Mouse (Mus musculus) forebrain, embryonic 12.5 days (tissue): ENCODE measurements around the gene Pin4. TPM values are rescaled to one million over a fixed set of nuclear protein-coding genes. Genes with fewer than 3 reads are reported as not detected.
"Not testable (repeated sequence)": the region's sequence is repeated elsewhere in the genome, so short reads cannot be mapped to it uniquely, and the experiment has no call there.

Experiments used
- ATAC-seq: fragments of 200-750 bp; cut with Nextera tagmentation; 2 replicates; pipeline ENCODE4 v1.8.0; 2017; ENCODE audit warnings: moderate TSS enrichment; ENCODE audit not compliant: low FRiP score
- H3K27ac ChIP-seq: fragments of 300-500 bp; sonication (generic); 2 replicates; pipeline ENCODE4 v1.5.1; 2016; ENCODE audit warnings: mild to moderate bottlenecking
- H3K27me3 ChIP-seq: fragments of 300-500 bp; sonication (generic); 2 replicates; pipeline ENCODE4 v1.6.1; 2016; ENCODE audit warnings: mild to moderate bottlenecking
- H3K36me3 ChIP-seq: fragments of 300-500 bp; sonication (generic); replicated peaks from 2 replicates; pipeline ENCODE4 v1.6.1; 2016; ENCODE audit warnings: mild to moderate bottlenecking
- H3K4me1 ChIP-seq: fragments of 300-500 bp; sonication (generic); 2 replicates; pipeline ENCODE4 v1.6.1; 2016
- H3K4me2 ChIP-seq: fragments of 300-500 bp; sonication (generic); 2 replicates; pipeline ENCODE4 v1.6.1; 2016; ENCODE audit warnings: mild to moderate bottlenecking, moderate library complexity
- H3K4me3 ChIP-seq: fragments of 300-500 bp; sonication (generic); replicated peaks from 2 replicates; pipeline ENCODE4 v1.5.1; 2016; ENCODE audit warnings: mild to moderate bottlenecking
- H3K9ac ChIP-seq: fragments of 300-500 bp; sonication (generic); 2 replicates; pipeline ENCODE4 v1.6.1; 2016; ENCODE audit warnings: mild to moderate bottlenecking
- H3K9me3 ChIP-seq: fragments of 300-500 bp; sonication (generic); 2 replicates; pipeline ENCODE4 v1.6.1; 2016
- WGBS: fragments of 180-500 bp; shearing (Covaris S2); methylation state at CpG from one replicate; pipeline ENCODE4 v1.1.7; 2016; 5-methylcytosine and 5-hydroxymethylcytosine counted together
- polyA plus RNA-seq: library from polyadenylated mRNA; unstranded; fragments of >200 nt; fragmentation: Nextera tagmentation; extraction: Ambion mirVana; gene quantifications from 2 replicates; pipeline ENCODE4 v1.2.1, GENCODE M21; 2016

Pin4 gene
- polyA plus RNA-seq, 1 experiment from 2014 or later: 82.2 TPM

- 80% methylated on average over 8 of the region's 8 CpGs for WGBS
- no peak for ATAC-seq
- H3K27ac ChIP-seq: no peak overlapping the region
- peaks cover 31% of the 10 kb centered on the region; the same call in 1 of the 2 replicates for H3K27me3 ChIP-seq
- peaks cover 18% of the 10 kb centered on the region for H3K4me1 ChIP-seq
- no peaks in the 10 kb centered on the region for H3K9me3 ChIP-seq
- H3K9ac ChIP-seq: no peak overlapping the region
- H3K36me3 ChIP-seq: no peaks in the 10 kb centered on the region
- H3K4me3 ChIP-seq: no peak overlapping the region
- H3K4me2 ChIP-seq: no peak overlapping the region
Measured at GRCm38 (mm10) chrX:102085798-102086443, 33.3 kb upstream of the Pin4 start.

- WGBS: 74% methylated on average over 3 of the region's 3 CpGs
- H3K36me3 ChIP-seq: no peaks in the 10 kb centered on the region
- no peak overlapping the region for H3K4me2 ChIP-seq
- no peak overlapping the region for H3K9ac ChIP-seq
- no peak overlapping the region for H3K4me3 ChIP-seq
- H3K9me3 ChIP-seq: no peaks in the 10 kb centered on the region
- no peaks in the 10 kb centered on the region for H3K4me1 ChIP-seq
- H3K27ac ChIP-seq: no peak overlapping the region
- no peak for ATAC-seq
- H3K27me3 ChIP-seq: peaks cover 20% of the 10 kb centered on the region; the same call in 1 of the 2 replicates
Measured at GRCm38 (mm10) chrX:102090605-102091004, 28.6 kb upstream of the Pin4 start.

DNA sequence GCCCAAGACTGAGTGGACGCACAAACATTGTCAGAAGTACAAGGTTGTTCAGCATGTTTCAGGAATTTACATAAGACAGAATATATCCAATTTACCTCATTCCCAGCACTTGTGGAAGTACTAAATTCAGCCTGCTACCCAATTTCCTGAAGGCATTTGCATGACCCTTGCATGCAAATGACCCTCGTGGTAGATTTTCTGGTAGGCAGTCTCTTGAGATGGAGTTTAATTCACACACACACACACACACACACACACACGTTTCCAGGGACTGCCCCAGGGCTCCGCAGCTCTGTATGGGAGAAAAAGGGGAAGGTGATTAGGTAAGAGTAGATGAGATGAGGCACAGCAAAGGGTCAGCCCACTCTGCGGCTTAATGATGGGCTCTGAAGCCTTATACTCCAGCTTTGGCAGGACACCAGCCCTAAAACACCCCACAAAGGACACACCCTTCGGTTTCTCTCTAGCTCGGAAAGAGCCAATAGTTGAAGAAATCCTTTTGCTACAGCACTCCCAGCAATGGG lies 24.8 kb upstream of the Pin4 start:
- Histone ChIP-seq H3K4me3 (no peak overlapping the region), H3K9me3 (no peaks in the 10 kb centered on the region), H3K4me1 (no peaks in the 10 kb centered on the region), H3K4me2 (no peak overlapping the region), H3K9ac (no peak overlapping the region), H3K36me3 (no peaks in the 10 kb centered on the region), H3K27ac (no peak overlapping the region), H3K27me3 (peaks cover 10% of the 10 kb centered on the region; the same call in 1 of the 2 replicates)
- 77% methylated on average over 7 of the region's 7 CpGs for WGBS
- ATAC-seq: no peak

DNA sequence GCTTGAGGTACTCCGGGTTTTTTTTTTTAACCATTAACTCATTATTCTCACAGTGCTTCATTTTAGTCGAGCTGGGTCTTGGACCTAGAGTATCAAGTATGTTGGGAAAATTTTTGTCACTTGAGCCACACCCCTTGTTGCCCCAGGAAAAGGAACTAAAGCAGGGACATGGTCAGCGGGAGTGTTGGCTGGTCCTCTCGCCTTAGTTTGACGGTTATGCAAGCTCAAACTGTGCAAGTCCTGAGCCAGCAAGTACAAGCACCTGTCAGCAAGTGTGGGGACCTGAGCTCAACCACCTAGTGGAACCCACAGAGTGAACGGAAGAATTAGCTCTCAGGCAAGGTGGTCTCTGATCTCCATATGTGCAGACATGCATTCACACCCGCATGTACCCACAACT lies 17.4 kb upstream of the Pin4 start:
- no peak overlapping the region for H3K9ac ChIP-seq
- H3K27me3 ChIP-seq: no peaks in the 10 kb centered on the region; the same call in 1 of the 2 replicates
- no peaks in the 10 kb centered on the region for H3K36me3 ChIP-seq
- no peak overlapping the region for H3K27ac ChIP-seq
- 59% methylated on average over 7 of the region's 7 CpGs for WGBS
- ATAC-seq: no peak
- no peak overlapping the region for H3K4me3 ChIP-seq
- H3K9me3 ChIP-seq: no peaks in the 10 kb centered on the region
- no peak overlapping the region for H3K4me2 ChIP-seq
- H3K4me1 ChIP-seq: no peaks in the 10 kb centered on the region

- not testable (repeated sequence) for H3K36me3 ChIP-seq, H3K27me3 ChIP-seq, H3K4me1 ChIP-seq, H3K9ac ChIP-seq, ATAC-seq, H3K9me3 ChIP-seq, H3K4me3 ChIP-seq, H3K4me2 ChIP-seq, H3K27ac ChIP-seq
- 59% methylated on average over 2 of the region's 2 CpGs for WGBS
Measured at GRCm38 (mm10) chrX:102103830-102104229, 15.4 kb upstream of the Pin4 start.

- WGBS: 84% methylated on average over 5 of the region's 5 CpGs
- ATAC-seq: not testable (repeated sequence)
- peaks cover 15% of the 10 kb centered on the region for H3K27me3 ChIP-seq
Measured at GRCm38 (mm10) chrX:102109349-102109748, 9.9 kb upstream of the Pin4 start.

DNA sequence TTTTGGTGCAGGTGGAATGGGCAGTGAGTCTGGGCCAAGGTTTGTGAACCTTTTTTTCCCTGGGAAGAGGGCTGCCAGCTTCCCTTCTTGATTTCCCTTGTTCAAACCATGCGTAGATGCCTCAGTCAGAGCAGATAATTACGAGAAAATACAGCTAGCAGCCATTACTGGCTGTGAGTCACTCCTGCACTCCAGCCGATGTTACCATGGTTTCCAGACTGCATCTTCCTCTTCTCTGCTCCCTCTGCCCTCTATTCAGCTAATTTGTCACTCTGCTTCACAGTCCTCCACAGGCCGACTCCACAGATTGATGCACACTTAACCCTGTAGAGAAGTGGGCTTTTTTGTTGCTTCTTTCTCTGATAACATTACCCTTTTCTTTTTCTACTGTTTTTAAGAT lies 3.6 kb upstream of the Pin4 start:
- Histone ChIP-seq H3K4me1 (peaks cover 4% of the 10 kb centered on the region), H3K4me2 (no peak overlapping the region), H3K4me3 (no peak overlapping the region), H3K27ac (peak overlapping the region; percentile 79), H3K36me3 (no peaks in the 10 kb centered on the region), H3K27me3 (peaks cover 20% of the 10 kb centered on the region; the same call in 1 of the 2 replicates), H3K9me3 (no peaks in the 10 kb centered on the region), H3K9ac (no peak overlapping the region)
- 47% methylated on average over 4 of the region's 4 CpGs for WGBS
- no peak for ATAC-seq

More at GRCm38 (mm10) chrX:102109349-102109748, 9.9 kb upstream of the Pin4 start:
- H3K9me3 ChIP-seq, H3K4me2 ChIP-seq, H3K27ac ChIP-seq, H3K4me3 ChIP-seq, H3K9ac ChIP-seq, H3K4me1 ChIP-seq, H3K36me3 ChIP-seq: not testable (repeated sequence)

- Histone ChIP-seq H3K9ac (no peak overlapping the region), H3K27me3 (peaks cover 7% of the 10 kb centered on the region; the same call in 1 of the 2 replicates), H3K36me3 (peaks cover 13% of the 10 kb centered on the region), H3K4me3 (no peak overlapping the region), H3K4me2 (no peak overlapping the region), H3K27ac (no peak overlapping the region), H3K4me1 (peaks cover 4% of the 10 kb centered on the region), H3K9me3 (no peaks in the 10 kb centered on the region)
- WGBS: 89% methylated on average over 2 of the region's 2 CpGs
- ATAC-seq: no peak
Measured at GRCm38 (mm10) chrX:102121321-102121720, 2.1 kb downstream of the Pin4 start.

GRCm38 (mm10) chrX:102141157-102141556 lies 21.9 kb downstream of the Pin4 start:
- Histone ChIP-seq H3K27me3 (no peaks in the 10 kb centered on the region), H3K9ac (no peak overlapping the region), H3K27ac (no peak overlapping the region)

DNA sequence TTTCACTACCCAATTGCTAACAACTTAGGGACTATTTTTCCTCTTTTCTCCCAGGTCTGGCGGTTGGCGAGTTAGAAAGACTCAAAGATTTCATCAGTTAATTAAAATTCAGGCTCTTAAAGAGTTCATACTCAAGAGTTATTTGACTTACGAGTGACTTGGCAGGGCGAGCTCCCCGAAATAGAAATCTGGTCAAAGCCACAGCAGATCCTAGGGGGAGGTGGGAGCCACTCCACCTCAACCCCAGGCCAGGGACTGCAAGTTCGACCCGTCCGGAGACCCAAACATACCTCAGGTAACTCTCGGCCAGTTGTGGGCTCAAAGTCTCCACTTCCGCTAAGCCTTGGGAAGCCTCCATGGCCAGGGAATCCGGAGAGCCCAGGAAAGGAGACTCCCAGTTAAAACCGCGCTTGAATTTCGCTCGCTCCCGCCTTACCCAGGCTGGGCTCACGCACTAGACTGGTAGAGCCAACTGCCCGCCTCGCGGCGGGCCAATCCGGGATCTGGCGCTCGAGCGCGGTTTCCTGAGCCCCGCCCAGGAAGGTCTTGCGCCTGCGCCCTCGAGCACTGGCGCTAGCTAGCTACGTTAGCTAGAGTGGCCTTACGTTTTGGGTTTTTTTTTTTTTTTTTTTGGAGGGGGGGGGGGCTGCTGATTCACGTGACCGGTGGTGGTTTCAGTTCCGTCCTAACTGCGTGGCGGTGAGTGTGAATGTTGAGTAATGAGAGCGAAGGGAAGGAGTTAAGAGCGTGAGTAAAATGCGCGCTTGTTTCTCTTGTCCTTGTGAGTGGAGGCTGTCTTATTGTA lies 37.6 kb downstream of the Pin4 start, which contains the start of gene Ercc6l:
TSS of gene Ercc6l (minus strand) at position 474 of the 805 bp plus-strand sequence.
- WGBS: 21% methylated on average over 41 of the region's 42 CpGs
- H3K9ac ChIP-seq: peak within 1 kb of the TSS; percentile 56
- ATAC-seq: peak; percentile 99
- H3K4me2 ChIP-seq: peak within 1 kb of the TSS; percentile 49
- 0 out of 2 replicates have a peak, but pooled peaks cover 2% of the 10 kb centered on the region for H3K4me1 ChIP-seq
- H3K4me3 ChIP-seq: peak within 1 kb of the TSS; percentile 50
- H3K9me3 ChIP-seq: no peaks in the 10 kb centered on the region
- peak within 1 kb of the TSS; percentile 69; the same call in 1 of the 2 replicates for H3K27ac ChIP-seq
- H3K27me3 ChIP-seq: no peaks in the 10 kb centered on the region
- H3K36me3 ChIP-seq: no peaks in the 10 kb centered on the region

More at GRCm38 (mm10) chrX:102141157-102141556, 21.9 kb downstream of the Pin4 start:
- ATAC-seq: no peak
- Histone ChIP-seq H3K4me3 (no peak overlapping the region), H3K36me3 (peaks cover 29% of the 10 kb centered on the region), H3K9me3 (no peaks in the 10 kb centered on the region), H3K4me2 (no peak overlapping the region), H3K4me1 (no peaks in the 10 kb centered on the region)
- 92% methylated on average over 1 of the region's 1 CpGs for WGBS

DNA sequence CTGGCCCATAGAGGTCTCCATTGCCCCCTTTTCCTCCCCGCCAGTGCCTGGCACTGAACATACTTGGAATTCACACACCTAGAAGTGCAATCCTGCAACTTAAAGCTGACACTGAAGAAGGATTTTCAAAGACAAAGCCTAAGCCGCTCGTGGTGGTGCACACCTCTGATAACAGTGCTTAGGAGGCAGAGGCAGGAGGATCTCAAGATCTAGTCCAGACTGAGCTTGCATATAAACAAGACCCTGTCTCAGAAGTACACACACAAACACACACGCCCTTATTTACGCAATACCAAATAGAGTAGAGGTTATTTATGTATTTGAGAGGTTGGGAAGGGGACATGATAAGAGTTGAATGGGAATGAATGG lies 38.2 kb downstream of the Pin4 start:
- H3K27me3 ChIP-seq: no peaks in the 10 kb centered on the region
- H3K36me3 ChIP-seq: no peaks in the 10 kb centered on the region
- peak overlapping the region; percentile 36 for H3K4me2 ChIP-seq
- 0 out of 2 replicates have a peak, but pooled peaks cover 2% of the 10 kb centered on the region for H3K4me1 ChIP-seq
- no peak overlapping the region for H3K9ac ChIP-seq
- 51% methylated on average over 5 of the region's 5 CpGs for WGBS
- peak; percentile 48; the same call in 1 of the 2 replicates for ATAC-seq
- peak overlapping the region; percentile 69; the same call in 1 of the 2 replicates for H3K27ac ChIP-seq
- H3K9me3 ChIP-seq: no peaks in the 10 kb centered on the region
- H3K4me3 ChIP-seq: peak overlapping the region; percentile 50

GRCm38 (mm10) chrX:102159778-102160177 lies 40.5 kb downstream of the Pin4 start:
- Histone ChIP-seq H3K36me3 (no peaks in the 10 kb centered on the region), H3K4me3 (no peak overlapping the region), H3K27me3 (no peaks in the 10 kb centered on the region), H3K4me2 (no peak overlapping the region), H3K9ac (no peak overlapping the region), H3K27ac (no peak overlapping the region), H3K9me3 (no peaks in the 10 kb centered on the region), H3K4me1 (0 out of 2 replicates have a peak, but pooled peaks cover 2% of the 10 kb centered on the region)
- WGBS: 46% methylated on average over 2 of the region's 2 CpGs
- ATAC-seq: no peak
